36 mouse cellular contexts compared by ENCODE assay signal in the genomic region with DNA sequence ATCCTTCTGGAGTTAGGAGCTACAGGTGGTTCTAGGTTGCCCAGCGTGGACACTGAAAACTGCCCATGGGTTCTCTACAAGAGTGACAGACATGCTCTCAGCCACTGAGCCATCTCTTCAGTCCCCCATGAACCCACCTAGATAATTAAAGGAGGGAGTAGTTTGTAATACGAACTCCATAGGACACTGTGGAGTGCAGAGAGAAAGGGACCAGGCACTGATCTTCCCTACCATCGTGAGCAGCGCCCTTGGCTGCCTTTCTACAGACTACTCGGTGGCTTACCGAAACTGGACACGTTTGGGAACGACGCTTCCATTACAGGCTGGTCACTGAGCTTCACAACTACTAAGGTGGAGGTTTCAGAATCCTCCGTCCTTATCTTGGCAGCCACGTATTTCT. TPM values are rescaled to one million over a fixed set of nuclear protein-coding genes. Genes with fewer than 3 reads are reported as not detected.
"Had no signal": no experiment of that assay in that cellular context is flagged by ENCODE, and none has a peak within 500 bp of the region (broad histone marks: within the 10 kb centered on the region; RNA-seq: fewer than 3 reads in every experiment).

No protein-coding gene starts in this region.

- H3K27ac ChIP-seq: heart, embryonic 13.5 days; heart, embryonic 15.5 days; hindbrain, embryonic 10.5 days; hindbrain, embryonic 12.5 days; hindbrain, embryonic 13.5 days; hindbrain, embryonic 14.5 days; hindbrain, embryonic 15.5 days; hindbrain, postnatal 0 days; kidney, embryonic 15.5 days; kidney, postnatal 0 days; layer of hippocampus, adult 2 months; left cerebral cortex, adult 2 months had no signal

- H3K9ac ChIP-seq: heart, embryonic 12.5 days; heart, embryonic 13.5 days; heart, embryonic 15.5 days; hindbrain, embryonic 12.5 days; hindbrain, embryonic 13.5 days; hindbrain, embryonic 14.5 days; hindbrain, embryonic 15.5 days; kidney, embryonic 15.5 days had no signal

- H3K4me2 ChIP-seq: heart, embryonic 11.5 days; heart, embryonic 12.5 days; heart, embryonic 13.5 days; heart, embryonic 15.5 days; hindbrain, embryonic 12.5 days; hindbrain, embryonic 13.5 days; hindbrain, embryonic 14.5 days; hindbrain, embryonic 15.5 days; kidney, embryonic 15.5 days had no signal

- H3K4me3 ChIP-seq: heart, embryonic 12.5 days; heart, embryonic 13.5 days; heart, embryonic 15.5 days; hindbrain, embryonic 10.5 days; hindbrain, embryonic 12.5 days; hindbrain, embryonic 13.5 days; hindbrain, embryonic 15.5 days; kidney, embryonic 15.5 days; layer of hippocampus, adult 2 months; left cerebral cortex, adult 2 months had no signal

- H3K4me1 ChIP-seq: heart, embryonic 12.5 days; hindbrain, embryonic 10.5 days; hindbrain, embryonic 12.5 days; hindbrain, embryonic 13.5 days; hindbrain, embryonic 15.5 days; kidney, embryonic 15.5 days had no signal

- ATAC-seq: hindbrain, embryonic 16.5 days; hindbrain, postnatal 0 days; inflammation-experienced regulatory T-cells, adult 6 months; intestine, embryonic 16.5 days had no signal

- DNase-seq: heart, postnatal 10 days; heart, postnatal 14 days; heart, postnatal 36 days; heart, postnatal 4 days; kidney, adult 11 months; kidney, adult 18-20 months; kidney, adult 2 months; kidney, adult 8-10 months; kidney, adult 9 months; kidney, postnatal 10 days; kidney, postnatal 14 days; kidney, postnatal 25 days; kidney, postnatal 36 days; kidney, postnatal 4 days; layer of hippocampus, adult 9-11 months; layer of hippocampus, postnatal 36 days had no signal

- H3K9me3 ChIP-seq: heart, embryonic 12.5 days; heart, embryonic 13.5 days; heart, embryonic 15.5 days; hindbrain, embryonic 10.5 days; hindbrain, embryonic 12.5 days; hindbrain, embryonic 13.5 days; hindbrain, embryonic 15.5 days; kidney, embryonic 15.5 days had no signal

- H3K27me3 ChIP-seq: heart, embryonic 12.5 days; heart, embryonic 13.5 days; heart, embryonic 15.5 days; hindbrain, embryonic 12.5 days; hindbrain, embryonic 13.5 days; hindbrain, embryonic 15.5 days; kidney, embryonic 15.5 days had no signal

RNA-seq across cellular contexts. Expression of a gene that starts 52.6 kb away (rescaled TPM):
- total RNA-seq: hematopoietic stem cell, adult 5-6 weeks; layer of hippocampus, postnatal 10 days had no signal
- polyA plus RNA-seq: heart, embryonic 12.5 days; heart, postnatal 0 days had no signal
